Mouse (Mus musculus): ENCODE data around the gene Htra1. TPM values are rescaled to one million over a fixed set of nuclear protein-coding genes. Genes with fewer than 3 reads are reported as not detected.

Htra1 gene
- total RNA-seq, 2 experiments from 2014 or later = 214 to 291 TPM

DNA sequence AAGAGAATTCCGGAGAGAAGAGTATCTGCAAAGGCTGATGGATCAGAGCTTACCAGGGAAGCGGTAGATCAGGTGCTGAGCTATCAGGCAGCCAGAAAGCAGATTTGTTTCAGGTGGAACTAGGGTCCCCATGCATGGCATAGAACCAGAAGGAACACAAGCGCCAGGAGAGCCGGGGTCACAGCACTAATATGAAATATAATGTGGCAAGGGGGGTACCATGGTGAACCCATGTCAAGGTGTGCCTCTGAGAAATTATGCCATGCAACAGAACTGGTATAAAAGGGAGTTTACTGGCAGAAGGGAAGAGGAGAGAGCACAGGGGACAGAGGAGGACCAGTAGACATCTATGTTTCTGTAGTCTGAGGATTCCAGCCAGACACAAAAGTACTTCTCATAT is 1.3 kb upstream of the Htra1 start:
- no peak for DNase-seq (ENCODE audit: extremely low spot score in 1 of 2, low spot score in 1 of 2)

GRCm38 (mm10) chr7:130935421-130935792 is 504 bp upstream of the Htra1 start:
- no peak for DNase-seq (ENCODE audit: extremely low spot score in 1 of 2, low spot score in 1 of 2)

GRCm38 (mm10) chr7:130936472-130936951 is 601 bp downstream of the Htra1 start:
- no peak for DNase-seq (ENCODE audit: extremely low spot score in 1 of 2, low spot score in 1 of 2)

DNA sequence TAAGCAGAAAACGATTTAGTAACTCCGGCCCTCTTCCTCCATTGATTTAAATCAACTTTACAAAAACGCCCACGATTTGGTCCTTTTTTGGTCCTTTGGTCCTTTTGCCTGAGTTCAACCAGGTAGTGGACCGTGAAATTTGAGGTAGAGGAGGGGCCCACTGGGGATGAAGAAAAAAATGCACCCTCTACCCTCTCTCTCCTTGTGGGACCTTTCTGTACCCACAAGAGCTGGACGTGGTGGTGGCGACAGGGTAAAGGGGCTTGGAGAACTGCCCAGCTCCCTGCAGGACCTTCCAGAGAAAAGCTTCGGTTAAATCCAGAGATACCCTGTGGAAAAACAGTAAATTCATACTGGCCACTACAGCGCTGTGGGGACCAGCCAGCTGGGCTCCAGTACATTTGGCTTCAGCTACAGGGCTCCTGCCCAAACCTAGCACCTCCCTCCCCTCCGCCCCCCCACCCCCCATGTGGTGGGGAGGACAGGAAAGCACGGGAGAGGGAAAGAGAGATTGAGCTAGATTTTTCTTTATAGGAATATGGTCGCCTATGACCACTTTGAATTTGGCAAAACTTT is 1.4 kb downstream of the Htra1 start:
- DNase-seq (ENCODE audit: extremely low spot score in 1 of 2, low spot score in 1 of 2) = no peak

DNA sequence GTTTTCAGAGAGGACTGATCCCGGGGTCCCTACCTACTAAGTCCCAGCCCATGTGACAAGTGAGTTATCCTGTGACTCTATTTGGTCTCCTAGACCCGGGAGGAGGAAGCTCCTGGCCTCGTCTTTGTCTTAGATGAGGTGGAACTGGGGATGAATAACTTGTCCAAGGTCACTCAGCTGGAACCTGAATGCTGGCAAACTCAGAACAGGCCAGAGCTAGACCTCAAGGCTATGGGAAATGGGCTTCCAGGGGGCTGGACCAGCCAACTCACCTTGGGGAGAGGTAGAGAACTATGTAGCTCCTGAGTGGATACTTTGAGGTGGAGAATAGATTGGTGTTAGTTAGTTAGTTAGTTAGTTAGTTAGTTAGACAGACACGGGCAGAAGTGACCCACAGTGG is 2.1 kb downstream of the Htra1 start:
- DNase-seq (ENCODE audit: extremely low spot score in 1 of 2, low spot score in 1 of 2) = no peak

- DNase-seq (ENCODE audit: extremely low spot score in 1 of 2, low spot score in 1 of 2) = no peak
These were observed 3.0 kb downstream of the Htra1 start for GRCm38 (mm10) chr7:130938896-130939295.

DNA sequence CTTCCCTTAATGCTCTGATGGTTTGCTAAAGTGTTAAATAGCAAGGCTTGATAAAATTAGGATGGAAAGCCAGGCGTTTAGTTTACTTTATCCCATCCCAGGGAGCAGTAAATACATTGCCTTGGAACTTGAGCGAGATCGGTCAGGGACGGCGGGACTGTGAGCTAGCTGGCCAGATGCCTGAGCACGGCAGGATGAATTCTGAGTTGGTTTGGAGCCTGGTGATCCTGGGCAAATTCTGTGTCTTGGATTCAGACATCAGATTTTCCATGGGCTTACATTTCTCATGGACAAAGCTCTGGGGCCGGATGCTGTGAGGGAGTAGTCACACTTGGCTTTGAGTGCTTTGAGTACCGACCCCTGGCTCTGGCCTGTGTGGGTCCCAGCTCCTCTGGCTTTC is 4.8 kb downstream of the Htra1 start:
- no peak for DNase-seq (ENCODE audit: extremely low spot score in 1 of 2, low spot score in 1 of 2)

DNA sequence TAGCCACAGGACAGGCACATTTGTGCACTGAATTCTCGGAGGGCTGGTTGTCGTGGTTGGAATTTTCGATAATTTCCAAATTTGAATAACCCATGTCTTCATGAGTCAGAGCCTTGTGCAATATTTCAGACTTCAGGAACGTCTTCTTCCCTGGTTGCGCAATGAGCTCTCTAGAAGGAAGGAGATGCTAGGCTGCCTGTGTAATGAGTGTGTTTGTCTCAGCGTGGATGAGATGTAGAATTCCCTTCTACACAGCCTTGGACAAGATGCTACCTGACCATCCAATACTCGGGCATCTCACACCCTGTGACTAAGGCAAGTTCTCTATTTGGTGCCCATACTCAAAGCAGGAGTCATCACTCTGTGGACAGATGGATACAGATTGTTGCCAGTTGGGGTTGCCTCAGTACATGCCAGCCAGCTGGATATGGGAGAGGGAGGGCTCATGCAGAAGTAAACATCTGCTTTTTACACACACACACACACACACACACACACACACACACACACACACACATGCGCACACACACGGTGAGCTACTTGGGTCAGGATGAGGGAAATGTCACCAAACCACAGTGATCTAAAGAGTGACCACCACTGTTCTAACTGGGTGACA is 7.5 kb downstream of the Htra1 start:
- no peak for DNase-seq (ENCODE audit: extremely low spot score in 1 of 2, low spot score in 1 of 2)

- DNase-seq (ENCODE audit: extremely low spot score in 1 of 2, low spot score in 1 of 2) = no peak
These were observed 9.0 kb downstream of the Htra1 start for GRCm38 (mm10) chr7:130944766-130945475.

DNA sequence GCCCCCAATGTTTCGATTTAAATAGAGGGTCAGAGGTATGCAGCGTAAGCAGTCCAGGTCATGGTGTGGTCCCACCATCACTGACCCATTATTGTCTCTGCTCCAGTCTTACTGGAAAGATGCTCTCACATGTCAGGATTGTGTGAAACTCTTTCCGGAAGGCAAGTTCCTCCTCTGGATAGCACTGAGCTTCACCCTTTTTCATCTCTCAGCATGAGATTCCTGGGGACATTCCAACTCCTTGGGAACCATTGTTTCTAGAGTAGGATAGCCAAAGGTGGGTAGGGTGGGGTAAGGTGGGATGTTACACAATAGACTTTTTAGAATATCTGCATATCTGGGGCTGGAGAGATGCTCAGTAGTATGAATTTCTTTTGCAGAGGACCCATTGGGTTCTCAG is 9.8 kb downstream of the Htra1 start:
- DNase-seq (ENCODE audit: extremely low spot score in 1 of 2, low spot score in 1 of 2) = no peak

DNA sequence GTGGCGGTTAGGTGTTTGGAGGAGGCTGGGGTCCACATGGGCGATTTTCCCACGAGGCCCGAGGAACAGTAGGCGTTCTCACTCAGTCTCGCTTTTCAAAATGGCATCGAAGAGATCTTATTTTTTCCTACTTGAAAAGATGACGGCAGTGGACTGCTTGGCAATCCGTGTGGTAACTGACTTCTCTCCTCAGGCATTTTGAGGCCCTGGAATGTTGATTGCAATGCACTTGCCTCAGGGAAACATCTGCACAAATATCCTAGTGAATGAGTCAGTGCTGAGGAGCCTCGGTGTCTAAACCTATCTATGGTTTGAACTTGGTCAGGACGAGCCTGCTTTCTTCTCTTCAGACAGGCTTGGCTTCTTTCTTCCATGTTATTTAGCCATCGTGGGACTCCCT is 10.4 kb downstream of the Htra1 start:
- no peak for DNase-seq (ENCODE audit: extremely low spot score in 1 of 2, low spot score in 1 of 2)

DNA sequence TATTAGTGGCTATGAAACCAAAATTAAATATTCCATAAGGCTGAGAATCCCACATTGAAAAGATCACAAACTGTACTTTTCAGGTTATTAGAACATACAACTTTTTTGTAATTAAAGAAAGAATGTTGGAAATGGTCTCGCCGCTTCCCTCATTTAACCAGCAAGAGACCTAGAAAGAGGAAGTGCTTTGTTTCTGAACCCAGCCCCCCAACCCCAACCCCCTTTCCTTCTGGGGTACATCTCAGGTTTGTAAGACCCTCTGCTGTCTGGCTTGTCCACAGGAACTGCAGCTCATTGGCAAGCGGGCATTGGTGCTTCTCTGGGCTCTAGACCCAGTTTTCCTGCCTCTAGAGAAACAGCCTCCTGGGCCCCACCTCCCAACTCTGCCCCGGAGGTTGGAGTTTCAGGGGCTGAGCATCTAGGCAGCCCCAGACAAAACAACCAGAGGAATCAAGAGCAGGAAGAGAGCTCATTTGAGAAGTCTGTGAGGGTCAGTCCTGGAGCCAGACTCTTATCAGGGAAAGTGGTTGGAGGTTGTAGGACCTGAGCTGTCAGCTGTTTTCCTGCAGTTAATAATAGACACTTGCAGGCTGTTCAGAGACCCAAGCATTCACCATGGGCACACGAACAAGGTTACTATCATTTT is 12.8 kb downstream of the Htra1 start:
- DNase-seq (ENCODE audit: extremely low spot score in 1 of 2, low spot score in 1 of 2) = no peak

- no peak for DNase-seq (ENCODE audit: extremely low spot score in 1 of 2, low spot score in 1 of 2)
These were observed 13.4 kb downstream of the Htra1 start for GRCm38 (mm10) chr7:130949331-130949751.

DNA sequence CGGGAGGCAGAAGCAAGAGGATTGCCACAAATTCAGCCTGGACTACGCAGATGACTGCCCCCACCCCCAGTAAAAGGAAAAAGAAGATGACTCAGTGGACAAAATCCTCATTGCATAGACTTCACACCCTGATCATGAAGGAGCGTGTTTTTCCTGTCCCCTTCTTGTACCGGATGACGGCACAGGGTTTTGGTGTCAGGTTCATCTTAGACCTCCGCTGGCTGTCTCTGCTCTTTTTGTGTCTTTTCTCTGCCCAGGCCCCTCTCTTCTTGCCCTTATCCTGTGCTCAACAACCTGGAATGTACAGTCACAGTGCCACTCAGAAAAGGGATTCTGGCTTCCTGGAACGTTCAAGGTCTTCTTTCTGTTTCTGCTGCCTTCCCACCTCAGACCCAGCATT is 14.6 kb downstream of the Htra1 start:
- no peak for DNase-seq (ENCODE audit: extremely low spot score in 1 of 2, low spot score in 1 of 2)

DNA sequence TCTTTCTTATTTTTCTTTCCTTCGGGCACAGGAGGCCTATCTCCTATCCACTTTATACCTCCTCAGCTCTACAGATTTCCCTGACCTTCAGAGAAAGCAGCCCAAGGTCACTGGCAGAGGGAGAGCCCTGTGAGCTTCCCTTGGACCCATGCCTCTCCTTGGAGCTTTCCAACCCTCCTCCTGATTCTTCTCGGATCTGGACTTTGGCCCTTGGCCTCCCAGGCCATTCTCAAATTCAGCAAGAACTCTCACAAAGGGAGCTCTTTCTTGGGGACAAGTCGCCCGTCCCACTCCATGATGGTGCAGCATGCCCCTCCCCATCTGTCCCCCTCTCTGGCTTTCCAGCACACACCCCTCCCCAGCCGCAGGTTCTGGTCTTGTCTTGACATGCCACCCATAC is 15.1 kb downstream of the Htra1 start:
- DNase-seq (ENCODE audit: extremely low spot score in 1 of 2, low spot score in 1 of 2) = no peak

DNA sequence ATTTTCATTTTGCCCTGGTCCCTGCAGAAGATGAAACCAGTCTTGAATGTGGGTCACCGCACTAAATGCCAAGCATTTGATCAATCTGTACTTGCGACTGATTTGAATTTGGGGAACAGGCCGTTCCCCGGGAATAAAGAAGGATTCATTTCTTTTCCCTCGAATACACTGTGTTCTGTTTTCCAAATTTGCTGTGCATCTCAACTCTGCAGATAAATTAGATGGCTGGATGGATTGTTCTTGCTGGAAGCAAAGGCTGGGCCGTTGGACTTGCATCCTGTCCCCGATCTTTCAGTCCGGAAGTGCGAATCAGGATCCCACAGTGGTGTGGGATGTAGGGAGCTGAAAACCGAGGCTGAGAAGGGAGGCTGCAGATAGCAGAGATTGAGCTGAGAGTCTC is 17.5 kb downstream of the Htra1 start:
- no peak for DNase-seq (ENCODE audit: extremely low spot score in 1 of 2, low spot score in 1 of 2)

- DNase-seq (ENCODE audit: extremely low spot score in 1 of 2, low spot score in 1 of 2) = peak in 1 of 2 experiments; percentile 39
These were observed 18.3 kb downstream of the Htra1 start for GRCm38 (mm10) chr7:130954177-130954601.

- no peak for DNase-seq (ENCODE audit: extremely low spot score in 1 of 2, low spot score in 1 of 2)
These were observed 22.6 kb downstream of the Htra1 start for GRCm38 (mm10) chr7:130958551-130958950.

DNA sequence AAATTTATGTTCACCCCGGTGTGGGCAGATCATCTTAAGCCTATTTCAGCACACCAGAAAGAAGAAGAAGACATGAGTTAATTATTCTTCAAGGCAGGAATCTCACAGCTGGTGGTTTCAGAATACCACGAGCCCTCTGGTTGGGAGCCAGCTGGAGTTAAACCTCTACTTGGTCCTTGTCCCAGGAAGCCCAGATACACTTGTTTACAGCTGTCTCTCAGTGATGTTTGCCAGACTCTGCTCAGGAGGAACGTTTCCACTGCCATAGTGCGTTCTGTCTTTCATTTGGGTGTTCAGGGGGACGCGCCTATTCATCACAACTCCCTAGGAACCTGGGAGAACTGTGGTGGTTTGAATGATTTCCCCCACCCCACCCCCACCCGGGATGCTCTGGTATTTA is 24.0 kb downstream of the Htra1 start:
- DNase-seq (ENCODE audit: extremely low spot score in 1 of 2, low spot score in 1 of 2) = peak in 1 of 2 experiments; percentile 43

- DNase-seq (ENCODE audit: extremely low spot score in 1 of 2, low spot score in 1 of 2) = no peak
These were observed 25.5 kb downstream of the Htra1 start for GRCm38 (mm10) chr7:130961429-130961828.

GRCm38 (mm10) chr7:130964686-130965085 is 28.8 kb downstream of the Htra1 start:
- DNase-seq (ENCODE audit: extremely low spot score in 1 of 2, low spot score in 1 of 2) = peak in 1 of 2 experiments; percentile 29
